Mouse (Mus musculus) forebrain, embryonic 14.5 days (tissue): ENCODE measurements around the gene Spo11. TPM values are rescaled to one million over a fixed set of nuclear protein-coding genes. Genes with fewer than 3 reads are reported as not detected.
A peak's percentile ranks its signal among the peaks of the same experiment; 100 is the strongest.

ENCODE experiments used
- ATAC-seq: fragments of 200-750 bp; cut with Nextera tagmentation; 2 replicates; pipeline ENCODE4 v1.8.0; 2017; ENCODE audit warnings: mild to moderate bottlenecking, moderate library complexity
- DNase-seq: peaks from one replicate; pipeline ENCODE4 v3.0.0-alpha.2; 2015; ENCODE audit warnings: low spot score
- H3K27ac ChIP-seq: fragments of 300-500 bp; sonication (generic); 2 replicates; pipeline ENCODE4 v1.5.1; 2014; ENCODE audit warnings: low read depth, mild to moderate bottlenecking, control low read depth, low read length, moderate library complexity
- H3K27me3 ChIP-seq: fragments of 300-500 bp; sonication (generic); replicated peaks from 2 replicates; pipeline ENCODE4 v1.6.1; 2014; ENCODE audit warnings: low read length, control low read depth, mixed read lengths; ENCODE audit not compliant: control insufficient read depth, insufficient read depth
- H3K36me3 ChIP-seq: fragments of 300-500 bp; sonication (generic); 2 replicates; pipeline ENCODE4 v1.6.1; 2014; ENCODE audit warnings: low read length, control low read depth; ENCODE audit not compliant: control insufficient read depth, insufficient read depth
- H3K4me1 ChIP-seq: fragments of 300-500 bp; sonication (generic); 2 replicates; pipeline ENCODE4 v1.6.1; 2014; ENCODE audit warnings: antibody characterized with exemption, low read length, control low read depth; ENCODE audit not compliant: control insufficient read depth, insufficient read depth
- H3K4me2 ChIP-seq: fragments of 300-500 bp; sonication (generic); 2 replicates; pipeline ENCODE4 v1.6.1; 2014; ENCODE audit warnings: mild to moderate bottlenecking, control low read depth, low read length
- H3K4me3 ChIP-seq: fragments of 300-500 bp; sonication (generic); 2 replicates; pipeline ENCODE4 v1.5.1; 2014; ENCODE audit warnings: low read depth, low read length, control low read depth
- H3K9ac ChIP-seq: fragments of 300-500 bp; sonication (generic); 2 replicates; pipeline ENCODE4 v1.6.1; 2014; ENCODE audit warnings: mild to moderate bottlenecking, low read length, control low read depth, moderate library complexity
- H3K9me3 ChIP-seq: fragments of 300-500 bp; sonication (generic); replicated peaks from 2 replicates; pipeline ENCODE4 v1.6.1; 2016; ENCODE audit warnings: low read length, control low read depth, mixed read lengths; ENCODE audit not compliant: control insufficient read depth
- WGBS: fragments of 180-500 bp; shearing (Covaris S2); extraction: QIAGEN DNeasy Blood & Tissue Kit; methylation state at CpG from one replicate; pipeline ENCODE4 v1.1.7; 2014; 5-methylcytosine and 5-hydroxymethylcytosine counted together
- polyA plus RNA-seq: library from polyadenylated mRNA; unstranded; fragments of >200 nt; fragmentation: Nextera tagmentation; extraction: Ambion mirVana; gene quantifications from 2 replicates; pipeline ENCODE4 v1.2.1, GENCODE M21; 2014

Gene Spo11
- polyA plus RNA-seq, 1 experiment from 2014 or later, result 0.95 TPM

- H3K27me3 ChIP-seq, result no peaks in the 10 kb centered on the region
- peaks cover 71% of the 10 kb centered on the region for H3K36me3 ChIP-seq
- no peak overlapping the region for H3K9ac ChIP-seq
- no peaks in the 10 kb centered on the region for H3K9me3 ChIP-seq
- WGBS, result 64% methylated on average over 4 of the region's 4 CpGs
- ATAC-seq (no peak), DNase-seq (no peak)
- H3K4me3 ChIP-seq, result no peak overlapping the region
- peaks cover 22% of the 10 kb centered on the region for H3K4me1 ChIP-seq
- no peak overlapping the region for H3K4me2 ChIP-seq
- peak overlapping the region; percentile 44; the same call in 1 of the 2 replicates for H3K27ac ChIP-seq
Observed at GRCm38 (mm10) chr2:173027824-173028495, 50.5 kb downstream of the Spo11 start.

GRCm38 (mm10) chr2:173028508-173029031 is 51.1 kb downstream of the Spo11 start:
- Histone ChIP-seq H3K9ac (no peak overlapping the region), H3K4me1 (peaks cover 16% of the 10 kb centered on the region), H3K27me3 (no peaks in the 10 kb centered on the region), H3K9me3 (no peaks in the 10 kb centered on the region), H3K27ac (no peak overlapping the region), H3K36me3 (peaks cover 73% of the 10 kb centered on the region), H3K4me2 (no peak overlapping the region), H3K4me3 (no peak overlapping the region)
- ATAC-seq (no peak), DNase-seq (no peak)
- WGBS, result 96% methylated on average over 3 of the region's 3 CpGs

DNA sequence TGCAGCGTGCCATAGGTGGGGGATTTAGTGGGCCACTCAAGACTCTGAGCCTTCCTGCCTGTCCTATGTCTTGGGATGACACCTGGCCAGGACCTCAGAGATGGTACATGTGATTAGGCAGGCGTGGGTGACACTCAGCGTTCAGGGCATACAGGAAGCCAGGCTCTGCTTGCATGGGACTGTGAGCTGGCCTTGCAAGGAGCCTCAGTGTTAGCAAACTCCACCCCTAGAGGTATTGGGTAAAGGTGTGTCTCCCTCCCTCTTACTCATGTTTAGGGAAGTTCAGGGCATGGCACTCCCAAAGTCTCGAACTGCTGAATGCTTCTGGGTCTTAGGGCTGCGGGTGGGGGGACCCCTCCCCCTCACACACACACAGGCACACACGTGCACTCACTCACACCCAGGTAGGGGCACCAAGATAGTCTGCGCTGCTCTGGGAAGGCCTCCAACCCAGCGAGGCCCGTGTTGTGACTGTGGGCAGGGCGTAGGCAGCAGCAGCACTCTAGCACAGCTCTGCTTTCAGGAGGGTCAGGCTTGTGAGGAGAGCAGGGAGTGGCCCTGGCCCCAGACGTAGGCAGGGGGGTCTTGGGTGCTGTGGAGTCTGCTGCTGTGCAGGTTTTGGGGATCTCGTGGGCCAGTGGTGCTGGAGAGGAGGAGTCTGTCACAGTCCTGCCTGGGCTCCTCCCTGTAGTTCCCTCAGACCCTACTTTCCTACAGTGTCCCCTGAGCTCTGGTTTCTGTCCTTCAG is 53.3 kb downstream of the Spo11 start:
- H3K4me2 ChIP-seq, result no peak overlapping the region
- ATAC-seq (no peak), DNase-seq (no peak)
- no peaks in the 10 kb centered on the region for H3K27me3 ChIP-seq
- H3K9ac ChIP-seq, result no peak overlapping the region
- 85% methylated on average over 12 of the region's 12 CpGs for WGBS
- no peak overlapping the region for H3K4me3 ChIP-seq
- H3K27ac ChIP-seq, result no peak overlapping the region
- H3K4me1 ChIP-seq, result no peaks in the 10 kb centered on the region
- H3K36me3 ChIP-seq, result peaks cover 91% of the 10 kb centered on the region
- H3K9me3 ChIP-seq, result no peaks in the 10 kb centered on the region

GRCm38 (mm10) chr2:173033531-173033930 is 56.0 kb downstream of the Spo11 start:
- Histone ChIP-seq H3K4me3 (no peak overlapping the region), H3K27ac (no peak overlapping the region), H3K4me1 (no peaks in the 10 kb centered on the region), H3K9ac (no peak overlapping the region), H3K27me3 (no peaks in the 10 kb centered on the region), H3K9me3 (no peaks in the 10 kb centered on the region), H3K36me3 (peaks cover 73% of the 10 kb centered on the region), H3K4me2 (no peak overlapping the region)
- ATAC-seq, result no peak
- 94% methylated on average over 13 of the region's 13 CpGs for WGBS
- DNase-seq, result no peak

- ATAC-seq (no peak), DNase-seq (no peak)
- peaks cover 58% of the 10 kb centered on the region for H3K36me3 ChIP-seq
- H3K4me3 ChIP-seq, result no peak overlapping the region
- no peak overlapping the region for H3K4me2 ChIP-seq
- H3K9me3 ChIP-seq, result no peaks in the 10 kb centered on the region
- H3K27me3 ChIP-seq, result no peaks in the 10 kb centered on the region
- no peaks in the 10 kb centered on the region for H3K4me1 ChIP-seq
- no peak overlapping the region for H3K27ac ChIP-seq
- WGBS, result 83% methylated on average over 4 of the region's 4 CpGs
- no peak overlapping the region for H3K9ac ChIP-seq
Observed at GRCm38 (mm10) chr2:173034998-173035397, 57.5 kb downstream of the Spo11 start.

- Histone ChIP-seq H3K9ac (no peak overlapping the region), H3K9me3 (no peaks in the 10 kb centered on the region), H3K4me2 (no peak overlapping the region), H3K4me1 (no peaks in the 10 kb centered on the region), H3K27me3 (no peaks in the 10 kb centered on the region), H3K27ac (no peak overlapping the region), H3K36me3 (peaks cover 52% of the 10 kb centered on the region), H3K4me3 (no peak overlapping the region)
- no peak for DNase-seq
- ATAC-seq, result no peak
- WGBS, result 96% methylated on average over 5 of the region's 5 CpGs
Observed at GRCm38 (mm10) chr2:173035653-173036052, 58.2 kb downstream of the Spo11 start.

- Histone ChIP-seq H3K9me3 (no peaks in the 10 kb centered on the region), H3K27ac (no peak overlapping the region), H3K4me3 (no peak overlapping the region), H3K4me2 (no peak overlapping the region), H3K27me3 (no peaks in the 10 kb centered on the region), H3K36me3 (peaks cover 48% of the 10 kb centered on the region), H3K4me1 (no peaks in the 10 kb centered on the region), H3K9ac (no peak overlapping the region)
- ATAC-seq (no peak), DNase-seq (no peak)
- 91% methylated on average over 5 of the region's 5 CpGs for WGBS
Observed at GRCm38 (mm10) chr2:173036055-173036454, 58.6 kb downstream of the Spo11 start.

GRCm38 (mm10) chr2:173036611-173037010 is 59.1 kb downstream of the Spo11 start:
- Histone ChIP-seq H3K4me2 (no peak overlapping the region), H3K4me3 (no peak overlapping the region), H3K27ac (no peak overlapping the region), H3K4me1 (no peaks in the 10 kb centered on the region), H3K36me3 (peaks cover 42% of the 10 kb centered on the region), H3K9ac (no peak overlapping the region), H3K27me3 (no peaks in the 10 kb centered on the region), H3K9me3 (no peaks in the 10 kb centered on the region)
- 74% methylated on average over 4 of the region's 4 CpGs for WGBS
- ATAC-seq (no peak), DNase-seq (no peak)

DNA sequence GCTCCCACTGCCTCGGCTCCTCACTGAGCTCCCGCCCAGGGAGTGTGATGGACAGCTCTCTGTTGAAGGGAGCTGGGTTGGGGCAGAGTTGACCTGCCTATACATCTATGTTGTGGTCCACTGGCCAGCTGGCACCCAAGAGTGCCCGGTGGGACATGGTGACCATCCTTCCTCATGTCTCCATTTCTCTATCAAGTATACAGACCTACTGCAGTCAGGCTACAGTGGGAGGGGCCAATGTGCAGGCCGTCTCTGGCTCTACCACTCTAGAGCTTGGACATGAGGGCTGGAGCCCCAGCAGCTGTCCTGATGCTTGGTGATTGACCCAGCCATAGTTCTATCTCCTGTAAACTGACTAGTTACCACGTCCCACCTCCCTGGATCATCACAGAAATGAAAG is 59.8 kb downstream of the Spo11 start:
- ATAC-seq, result no peak
- Histone ChIP-seq H3K4me1 (no peaks in the 10 kb centered on the region), H3K36me3 (peaks cover 35% of the 10 kb centered on the region), H3K9ac (no peak overlapping the region), H3K27ac (no peak overlapping the region), H3K9me3 (no peaks in the 10 kb centered on the region), H3K4me2 (no peak overlapping the region), H3K4me3 (no peak overlapping the region), H3K27me3 (no peaks in the 10 kb centered on the region)
- WGBS, result 78% methylated on average over 5 of the region's 5 CpGs
- DNase-seq, result no peak
